In the genomic region with DNA sequence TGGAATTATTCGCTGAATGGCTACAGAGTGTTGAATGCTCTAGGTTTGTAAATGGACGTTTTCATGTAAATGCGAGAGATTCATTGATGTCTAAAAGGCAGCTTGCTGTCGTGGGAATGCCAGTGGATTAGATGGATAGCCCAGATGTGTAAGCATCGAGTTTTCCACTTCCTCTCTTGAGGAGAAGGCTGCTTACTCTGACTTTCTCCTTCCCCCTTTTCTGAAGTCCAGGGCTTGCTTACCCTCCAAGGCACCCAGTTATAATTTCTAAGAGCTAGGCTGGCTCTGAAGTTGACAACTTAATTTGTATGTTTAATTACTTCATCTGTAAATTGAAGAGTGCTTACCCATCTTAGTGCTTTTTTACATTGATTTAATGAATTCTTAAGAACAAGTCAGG, we compare ENCODE assay signal across 8 mouse cellular contexts. TPM values are rescaled to one million over a fixed set of nuclear protein-coding genes. Genes with fewer than 3 reads are reported as not detected.
A peak's percentile ranks its signal among the peaks of the same experiment; 100 is the strongest.
DNase-seq lines count a peak whose midpoint lies in the region; ATAC-seq and TF ChIP-seq lines count a peak whose summit lies in the region.

No protein-coding gene starts in this region.

- H3K36me3 ChIP-seq in kidney, adult 2 months (ENCODE audit: control insufficient read depth, insufficient read depth, low read length), result no peaks in the 10 kb centered on the region
- no peaks in the 10 kb centered on the region for H3K36me3 ChIP-seq in hindbrain, embryonic 12.5 days
- no peaks in the 10 kb centered on the region for H3K36me3 ChIP-seq in midbrain, embryonic 14.5 days (ENCODE audit: control insufficient read depth, insufficient read depth, low read length)

- no peak overlapping the region for H3K27ac ChIP-seq in kidney, adult 2 months (ENCODE audit: insufficient read depth, low read depth, low read length)
- peak overlapping the region; percentile 93 for H3K27ac ChIP-seq in bone marrow macrophage, adult 2 months (ENCODE audit: insufficient read depth, low read depth, low read length)
- H3K27ac ChIP-seq in hindbrain, embryonic 12.5 days, result no peak overlapping the region
- no peak overlapping the region for H3K27ac ChIP-seq in midbrain, embryonic 14.5 days (replicated peaks; ENCODE audit: low read depth, low read length)

- peaks cover 3% of the 10 kb centered on the region; the same call in 1 of the 2 replicates for H3K4me1 ChIP-seq in kidney, adult 2 months (ENCODE audit: control insufficient read depth, insufficient read depth, low read length)
- H3K4me1 ChIP-seq in bone marrow macrophage, adult 2 months (ENCODE audit: control insufficient read depth, insufficient read depth, low read length), result peaks cover 9% of the 10 kb centered on the region
- peaks cover 13% of the 10 kb centered on the region for H3K4me1 ChIP-seq in hindbrain, embryonic 12.5 days
- H3K4me1 ChIP-seq in midbrain, embryonic 14.5 days (ENCODE audit: control insufficient read depth, insufficient read depth, low read length), result peaks cover 17% of the 10 kb centered on the region

- H3K27me3 ChIP-seq in kidney, adult 2 months (replicated peaks; ENCODE audit: control insufficient read depth, insufficient read depth, low read length), result no peaks in the 10 kb centered on the region
- no peaks in the 10 kb centered on the region for H3K27me3 ChIP-seq in hindbrain, embryonic 12.5 days
- H3K27me3 ChIP-seq in midbrain, embryonic 14.5 days (ENCODE audit: control insufficient read depth, insufficient read depth, low read length), result no peaks in the 10 kb centered on the region

- H3K9ac ChIP-seq in hindbrain, embryonic 12.5 days, result peak overlapping the region; percentile 87
- peak overlapping the region; percentile 78 for H3K9ac ChIP-seq in midbrain, embryonic 14.5 days (replicated peaks; ENCODE audit: low read length)

- peak overlapping the region; percentile 63 for H3K4me2 ChIP-seq in hindbrain, embryonic 12.5 days (replicated peaks)
- peak overlapping the region; percentile 69 for H3K4me2 ChIP-seq in midbrain, embryonic 14.5 days (ENCODE audit: low read length)

- no peak for TF ChIP-seq POLR2A in kidney, adult 2 months (IDR thresholded peaks at IDR 0.05; ENCODE audit: low read depth, low read length)
- TF ChIP-seq POLR2A in bone marrow macrophage, adult 2 months (IDR thresholded peaks at IDR 0.05; ENCODE audit: borderline replicate concordance, low read depth, low read length), result no peak

- no peak for ATAC-seq in hindbrain, embryonic 12.5 days (ENCODE audit: low FRiP score)
- ATAC-seq in midbrain, embryonic 14.5 days (ENCODE audit: low FRiP score, low TSS enrichment), result no peak

- peak overlapping the region; percentile 32; the same call in 1 of the 2 replicates for H3K4me3 ChIP-seq in kidney, adult 2 months (ENCODE audit: insufficient read depth, low read depth, low read length)
- H3K4me3 ChIP-seq in bone marrow macrophage, adult 2 months (ENCODE audit: insufficient read depth, low read length), result peak overlapping the region; percentile 80
- H3K4me3 ChIP-seq in hindbrain, embryonic 12.5 days, result peak overlapping the region; percentile 79
- peak overlapping the region; percentile 75 for H3K4me3 ChIP-seq in midbrain, embryonic 14.5 days (replicated peaks; ENCODE audit: low read depth, low read length)

- WGBS in kidney, adult 2 months, result 22% methylated on average over 5 of the region's 5 CpGs
- WGBS in hindbrain, embryonic 12.5 days, result 22% methylated on average over 5 of the region's 5 CpGs
- 23% methylated on average over 5 of the region's 5 CpGs for WGBS in midbrain, embryonic 14.5 days

- TF ChIP-seq CTCF in kidney, adult 2 months (conservative IDR thresholded peaks at IDR 0.05; ENCODE audit: insufficient read depth, insufficient read length, low read depth, low read length), result no peak
- no peak for TF ChIP-seq CTCF in bone marrow macrophage, adult 2 months (IDR thresholded peaks at IDR 0.05; ENCODE audit: low read depth, low read length)

- no peak for DNase-seq in kidney, adult 2 months
- DNase-seq in kidney, adult 11 months, result no peak
- peak; percentile 14 for DNase-seq in midbrain, embryonic 14.5 days
- DNase-seq in frontal cortex, postnatal 36 days (ENCODE audit: low spot score in 2 of 2), result no peak
- no peak for DNase-seq in right cerebral cortex, postnatal 25 days
- DNase-seq in adrenal gland, adult 18-20 months (ENCODE audit: low spot score in 2 of 2), result no peak

- H3K9me3 ChIP-seq in hindbrain, embryonic 12.5 days (replicated peaks), result no peaks in the 10 kb centered on the region
- no peaks in the 10 kb centered on the region for H3K9me3 ChIP-seq in midbrain, embryonic 14.5 days (ENCODE audit: control insufficient read depth, low read length)

RNA-seq across cellular contexts. Expression of a gene that starts 1.3 kb away (rescaled TPM):
- polyA plus RNA-seq in kidney, adult 2 months (2012; rRNA removed), result 24.0 and 26.2 TPM in 2 replicates
- polyA plus RNA-seq in bone marrow macrophage, adult 2 months (2012; ENCODE audit: insufficient read depth, insufficient read length, missing spikeins), result 88.7 and 98.1 TPM in 2 replicates
- polyA plus RNA-seq in hindbrain, embryonic 12.5 days (2016; fragmentation: Nextera tagmentation; extraction: Ambion mirVana), result 79.0 and 86.6 TPM in 2 replicates
- 80.3 and 89.7 TPM in 2 replicates for polyA plus RNA-seq in midbrain, embryonic 14.5 days (2014; fragmentation: Nextera tagmentation; extraction: Ambion mirVana)
- total RNA-seq in adrenal gland, adult 18-20 months (2021), result 10 to 100 TPM; 73.8 to 75.4 TPM
